Mouse (Mus musculus) spleen, postnatal 4 days (tissue): Measurements from ENCODE around the gene Prdm16.

Source experiments
- DNase-seq, 2 experiments: peaks; one replicate each; pipeline ENCODE4 v3.0.0; 2022; ENCODE audit warnings: low spot score in 2 of 2

Gene Prdm16

GRCm38 (mm10) chr4:154389641-154390040 is 247.0 kb downstream of the Prdm16 start:
- no peak for DNase-seq

- no peak for DNase-seq
Measured at GRCm38 (mm10) chr4:154386810-154387209, 249.9 kb downstream of the Prdm16 start.

GRCm38 (mm10) chr4:154385918-154386317 is 250.8 kb downstream of the Prdm16 start:
- DNase-seq: no peak

GRCm38 (mm10) chr4:154385208-154385607 is 251.5 kb downstream of the Prdm16 start:
- no peak for DNase-seq

- DNase-seq: no peak
Measured at GRCm38 (mm10) chr4:154378876-154379275, 257.8 kb downstream of the Prdm16 start.

GRCm38 (mm10) chr4:154375939-154376625 is 260.6 kb downstream of the Prdm16 start:
- DNase-seq: no peak

GRCm38 (mm10) chr4:154371542-154372247 is 265.0 kb downstream of the Prdm16 start:
- DNase-seq: no peak

- DNase-seq: no peak
Measured at GRCm38 (mm10) chr4:154370841-154371240, 265.8 kb downstream of the Prdm16 start.

GRCm38 (mm10) chr4:154369089-154369488 is 267.6 kb downstream of the Prdm16 start:
- DNase-seq: no peak

- DNase-seq: no peak
Measured at GRCm38 (mm10) chr4:154366836-154367235, 269.8 kb downstream of the Prdm16 start.

GRCm38 (mm10) chr4:154364752-154365151 is 271.9 kb downstream of the Prdm16 start:
- no peak for DNase-seq

- DNase-seq: no peak
Measured at GRCm38 (mm10) chr4:154360850-154361249, 275.8 kb downstream of the Prdm16 start.

GRCm38 (mm10) chr4:154360441-154360840 is 276.2 kb downstream of the Prdm16 start:
- no peak for DNase-seq

- DNase-seq: no peak
Measured at GRCm38 (mm10) chr4:154359762-154360300, 276.8 kb downstream of the Prdm16 start.

- no peak for DNase-seq
Measured at GRCm38 (mm10) chr4:154358816-154359215, 277.9 kb downstream of the Prdm16 start.

GRCm38 (mm10) chr4:154358370-154358769 is 278.3 kb downstream of the Prdm16 start:
- DNase-seq: no peak

- no peak for DNase-seq
Measured at GRCm38 (mm10) chr4:154355408-154355807, 281.3 kb downstream of the Prdm16 start.

GRCm38 (mm10) chr4:154352246-154352645 is 284.4 kb downstream of the Prdm16 start:
- DNase-seq: no peak

- DNase-seq: no peak
Measured at GRCm38 (mm10) chr4:154348197-154348786, 288.4 kb downstream of the Prdm16 start.

- DNase-seq: no peak
Measured at GRCm38 (mm10) chr4:154346731-154347522, 289.7 kb downstream of the Prdm16 start.

GRCm38 (mm10) chr4:154336650-154337049 is 300.0 kb downstream of the Prdm16 start:
- DNase-seq: no peak

- no peak for DNase-seq
Measured at GRCm38 (mm10) chr4:154335761-154336160, 300.9 kb downstream of the Prdm16 start, which contains the start of gene B230104I21Rik. Gene B230104I21Rik (plus strand): TSS chr4:154336127.
